Mouse (Mus musculus) right cerebral cortex, postnatal 36 days (tissue): ENCODE measurements around the gene Lmna.
A peak's percentile ranks its signal among the peaks of the same experiment; 100 is the strongest.

Experiments
- DNase-seq, 2 experiments: peaks; one replicate each; pipeline ENCODE4 v3.0.0; 2022; ENCODE audit warnings: low spot score in 2 of 2, mixed read lengths in 1 of 2

The Lmna gene

DNA sequence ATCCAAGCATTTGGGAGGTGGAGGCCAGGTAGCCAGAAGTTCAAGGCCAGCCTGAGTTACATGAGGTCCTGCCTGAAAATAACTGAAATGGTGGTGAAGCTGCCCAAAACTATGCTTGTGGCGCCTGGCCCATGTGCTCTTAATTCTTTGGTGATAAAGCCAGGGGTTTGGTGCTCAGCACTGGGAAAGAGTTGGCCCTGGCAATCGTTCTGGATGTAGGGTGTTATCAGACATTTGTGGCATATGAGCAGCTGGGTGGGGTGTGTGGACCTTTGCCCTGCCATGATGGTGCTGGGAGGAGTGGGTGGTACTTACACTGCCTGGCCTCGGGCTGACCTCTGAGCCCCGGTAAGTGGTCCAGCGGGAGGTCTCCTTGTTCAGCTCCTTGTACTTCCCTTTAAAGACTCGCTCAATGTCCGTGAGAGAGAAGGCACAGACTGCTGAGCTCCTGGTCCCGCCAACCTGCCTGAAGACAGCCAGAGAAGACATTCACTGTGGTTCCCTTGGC lies 62.0 kb downstream of the Lmna start:
- DNase-seq = no peak

DNA sequence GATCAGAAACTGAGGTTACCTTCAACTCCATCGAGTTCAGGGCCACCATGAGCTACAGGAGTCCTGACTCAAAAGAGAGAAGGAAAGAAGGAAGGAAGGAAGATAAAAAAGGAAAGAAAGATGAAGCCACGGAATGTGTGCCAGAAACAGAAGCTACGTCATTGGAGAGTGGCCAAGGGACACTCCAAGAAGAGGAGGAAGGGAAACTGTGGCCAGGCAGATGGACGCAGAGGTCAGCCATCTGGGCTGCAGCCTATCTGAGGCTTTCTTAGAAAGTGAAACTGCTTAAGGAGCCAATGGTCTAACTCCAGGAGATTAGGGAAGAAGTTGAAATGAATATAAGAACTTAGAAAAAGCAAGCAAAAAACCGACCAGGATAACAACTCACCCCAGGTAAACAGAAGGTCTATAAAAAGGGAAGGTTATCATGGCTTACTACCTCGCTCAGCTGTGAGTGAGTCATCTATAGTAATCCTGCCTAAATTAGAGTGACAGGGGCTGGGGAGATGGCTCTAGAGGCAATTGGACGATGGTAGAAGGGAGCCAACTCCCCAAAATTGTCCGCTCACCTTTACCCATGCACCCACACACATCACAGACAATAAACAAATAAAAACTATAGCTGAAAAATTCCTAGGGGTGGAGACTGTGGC lies 63.2 kb downstream of the Lmna start:
- no peak for DNase-seq

DNA sequence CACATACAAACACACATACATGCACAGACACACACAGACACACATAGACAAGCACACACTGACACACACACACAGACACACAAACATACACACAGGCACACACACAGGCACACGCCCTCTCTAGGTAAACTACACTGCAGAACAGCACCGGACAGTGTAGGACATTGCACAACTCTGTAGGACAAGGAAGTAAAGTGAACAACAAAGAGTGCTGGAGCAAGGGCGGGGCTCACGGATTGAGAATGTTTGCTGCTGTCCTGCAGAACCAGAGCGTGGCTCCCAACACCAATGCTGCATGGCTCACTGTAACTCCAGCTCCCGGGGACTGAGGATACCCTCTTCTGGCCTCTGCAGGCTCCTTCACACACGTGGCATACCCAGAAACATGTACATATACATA lies 66.9 kb downstream of the Lmna start:
- DNase-seq = no peak

DNA sequence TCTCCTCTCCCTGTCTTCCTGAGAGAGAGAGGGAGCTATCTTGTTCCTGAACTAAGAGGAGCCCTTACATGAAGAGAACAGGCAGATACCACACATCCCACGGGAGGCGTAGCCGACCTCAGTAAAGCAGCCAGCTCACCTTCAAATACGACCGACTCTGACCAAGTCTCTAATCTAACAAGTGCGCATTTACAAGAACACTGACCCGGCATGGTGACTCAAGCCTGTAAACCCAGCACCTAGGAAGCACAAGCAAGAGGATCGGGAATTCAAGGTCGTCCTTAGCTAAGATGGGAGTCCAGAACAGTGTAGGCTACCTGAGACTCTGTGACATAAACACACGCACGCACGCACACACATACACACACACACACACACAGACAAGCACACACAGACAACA lies 67.3 kb downstream of the Lmna start:
- DNase-seq = no peak

DNA sequence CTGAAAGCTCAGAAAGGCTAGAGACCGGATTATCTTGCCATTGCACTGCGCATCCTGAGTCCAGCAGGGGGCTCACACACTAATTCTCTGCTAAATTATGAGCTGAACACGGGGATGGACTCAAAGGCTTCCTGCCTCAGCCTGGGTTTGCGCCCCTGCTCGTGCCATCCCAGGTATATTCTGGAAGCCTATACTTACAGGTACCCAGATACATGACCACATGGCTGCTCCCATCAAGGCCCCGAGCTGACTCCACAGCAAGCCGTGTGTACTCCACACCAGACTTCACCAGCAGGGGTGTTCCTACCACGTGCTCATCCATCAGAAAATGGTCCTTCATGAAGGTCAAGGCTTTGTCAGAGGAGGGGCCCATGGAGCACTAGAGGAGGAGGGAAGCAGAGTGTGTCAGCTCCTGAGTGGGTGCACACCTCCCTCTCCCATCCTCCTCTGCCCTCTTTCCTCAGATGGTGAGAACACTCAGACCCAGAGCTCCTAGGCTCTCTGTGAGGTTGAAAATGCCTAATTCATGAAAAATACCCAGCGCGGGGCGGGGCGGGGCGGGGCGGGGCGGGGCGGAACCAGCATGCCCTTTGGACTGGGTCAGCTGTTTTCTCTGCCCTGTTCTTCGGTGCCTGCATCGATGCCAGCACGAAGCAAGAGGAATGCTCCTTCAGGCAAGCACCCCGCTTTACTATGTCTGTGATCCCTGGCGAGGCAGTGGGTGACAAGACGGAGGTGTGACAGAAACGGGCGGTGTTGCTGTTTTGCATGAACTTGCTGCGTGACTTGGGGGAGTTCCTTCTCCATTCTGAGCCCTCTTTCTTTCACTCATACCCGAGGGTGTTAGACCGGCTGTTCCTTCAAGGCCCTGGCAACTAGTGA lies 69.0 kb downstream of the Lmna start:
- peak; percentile 44 to 61 for DNase-seq

DNA sequence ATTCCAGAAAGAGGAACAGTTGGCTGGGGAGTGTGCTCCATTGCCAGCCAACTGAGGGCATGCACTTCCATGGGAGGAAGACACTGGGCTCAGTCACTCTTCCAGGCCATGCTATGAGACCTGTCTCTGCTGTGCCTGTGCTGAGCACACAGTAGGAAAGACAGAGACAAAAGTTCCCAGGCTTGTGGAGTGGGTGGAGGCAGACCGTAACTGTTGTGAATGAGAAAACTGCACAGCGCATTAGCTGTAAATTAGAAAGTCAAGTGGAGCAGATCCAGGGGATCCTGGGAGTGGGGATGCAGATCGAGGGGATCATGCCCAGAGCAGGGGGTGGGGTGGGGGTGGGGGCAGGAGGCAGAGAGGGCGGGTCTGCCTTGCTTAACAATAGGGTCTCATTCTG lies 70.2 kb downstream of the Lmna start:
- no peak for DNase-seq

DNA sequence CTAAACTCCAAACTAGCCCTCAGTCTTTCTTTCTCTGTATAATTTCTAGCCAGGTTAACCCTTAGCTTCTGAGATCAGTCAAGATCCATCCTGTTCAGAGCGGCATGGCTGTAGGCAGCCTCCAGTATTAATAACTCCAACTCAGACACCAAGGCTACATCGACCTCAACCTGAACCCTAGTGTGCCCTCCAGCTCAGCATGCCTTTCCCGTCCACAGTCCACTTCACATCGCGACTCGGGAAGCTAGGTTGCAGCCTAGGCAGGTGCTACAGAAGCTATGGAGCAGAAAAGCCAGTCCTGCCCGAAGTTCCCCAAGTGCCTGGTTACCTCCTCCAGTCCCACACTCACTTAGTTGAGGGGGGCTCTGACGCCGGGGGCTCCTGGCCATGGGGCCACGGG lies 72.3 kb downstream of the Lmna start:
- DNase-seq = no peak

DNA sequence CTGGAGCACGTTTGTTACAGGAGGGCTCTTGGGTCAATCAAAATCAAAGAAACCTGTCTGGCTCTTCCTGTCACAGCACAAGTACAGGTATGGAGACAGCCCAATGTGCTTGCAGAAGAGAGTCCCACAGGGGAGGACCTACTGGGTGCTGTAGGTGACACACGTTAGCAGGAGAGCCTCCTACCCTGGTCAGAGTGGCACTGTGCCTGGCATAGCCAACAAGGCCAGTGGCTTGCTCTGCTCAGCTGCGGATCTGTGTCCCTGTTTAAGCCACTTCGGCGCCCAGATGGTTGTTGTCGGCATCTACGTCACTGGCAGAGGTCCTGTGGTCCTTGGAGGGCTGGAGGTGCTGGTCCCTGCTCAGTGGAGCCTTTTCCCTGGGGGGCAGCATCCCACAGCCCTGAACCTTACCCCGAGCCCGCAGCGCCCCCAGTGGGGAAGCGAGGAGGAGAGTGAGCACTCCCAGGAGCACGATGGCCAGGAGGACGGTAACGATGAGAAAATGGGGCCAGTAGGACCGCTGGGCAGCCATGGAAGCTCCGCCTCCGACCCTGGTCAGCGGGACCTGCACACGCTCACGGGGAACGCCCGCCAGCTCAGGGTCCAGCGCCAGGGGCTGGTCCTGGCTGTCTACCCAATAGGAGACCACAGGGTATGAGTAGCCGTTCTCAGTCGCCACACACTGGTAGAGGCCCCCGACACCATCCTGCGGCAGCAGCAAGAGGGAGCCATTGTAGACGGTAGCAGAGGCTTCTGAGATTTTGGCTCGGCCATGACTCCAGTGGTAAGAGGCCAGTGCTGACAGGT lies 73.2 kb downstream of the Lmna start:
- DNase-seq = no peak

DNA sequence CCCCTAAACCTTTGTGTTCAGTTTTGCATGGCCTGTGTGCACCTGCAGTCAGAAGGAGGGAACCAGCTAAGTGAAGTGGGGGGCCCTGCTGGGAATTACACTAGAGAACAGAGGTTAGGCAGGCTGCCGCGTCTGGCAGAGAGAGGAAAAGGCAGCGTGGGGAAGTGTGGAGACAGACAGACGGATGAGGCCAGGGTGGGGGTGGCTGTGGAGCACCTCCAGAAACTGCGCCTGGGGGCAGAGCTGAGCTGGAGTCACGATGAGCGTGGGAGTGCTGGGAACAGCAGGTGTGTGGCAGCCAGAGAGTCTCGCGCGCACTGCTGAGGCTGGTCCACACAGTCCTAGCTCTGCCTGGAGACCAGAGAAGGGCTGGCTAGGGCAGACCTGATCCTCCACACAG lies 74.2 kb downstream of the Lmna start:
- DNase-seq = peak; percentile 87 to 90
